Comparison of ENCODE assay signal across 17 mouse cellular contexts in genomic region chr6:73576708-73577107, GRCm38 (mm10).
"Had no signal": no experiment of that assay in that cellular context is flagged by ENCODE, and none has a peak within 500 bp of the region (broad histone marks: within the 10 kb centered on the region; RNA-seq: fewer than 3 reads in every experiment).

No protein-coding gene starts in this region.

- ATAC-seq: forebrain, postnatal 0 days; hindbrain, embryonic 16.5 days; inflammation-experienced regulatory T-cells, adult 6 months; intestine, embryonic 15.5 days; intestine, postnatal 0 days; liver, embryonic 12.5 days had no signal

- DNase-seq: forebrain, postnatal 0 days; gastrocnemius, postnatal 14 days; gastrocnemius, postnatal 36 days; heart, adult 11 months; heart, postnatal 10 days; heart, postnatal 4 days; kidney, adult 18-20 months; kidney, adult 8-10 months; kidney, postnatal 10 days; kidney, postnatal 25 days; kidney, postnatal 4 days; left cerebral cortex, postnatal 4 days had no signal
